Mouse (Mus musculus): ENCODE measurements at regions not wholly inside any gene's neighbourhood (a gene's known extent, or its start where the extent isn't known, plus 50 kb on each side); places are given as distances from the start of the nearest gene placed in this dataset.

DNA sequence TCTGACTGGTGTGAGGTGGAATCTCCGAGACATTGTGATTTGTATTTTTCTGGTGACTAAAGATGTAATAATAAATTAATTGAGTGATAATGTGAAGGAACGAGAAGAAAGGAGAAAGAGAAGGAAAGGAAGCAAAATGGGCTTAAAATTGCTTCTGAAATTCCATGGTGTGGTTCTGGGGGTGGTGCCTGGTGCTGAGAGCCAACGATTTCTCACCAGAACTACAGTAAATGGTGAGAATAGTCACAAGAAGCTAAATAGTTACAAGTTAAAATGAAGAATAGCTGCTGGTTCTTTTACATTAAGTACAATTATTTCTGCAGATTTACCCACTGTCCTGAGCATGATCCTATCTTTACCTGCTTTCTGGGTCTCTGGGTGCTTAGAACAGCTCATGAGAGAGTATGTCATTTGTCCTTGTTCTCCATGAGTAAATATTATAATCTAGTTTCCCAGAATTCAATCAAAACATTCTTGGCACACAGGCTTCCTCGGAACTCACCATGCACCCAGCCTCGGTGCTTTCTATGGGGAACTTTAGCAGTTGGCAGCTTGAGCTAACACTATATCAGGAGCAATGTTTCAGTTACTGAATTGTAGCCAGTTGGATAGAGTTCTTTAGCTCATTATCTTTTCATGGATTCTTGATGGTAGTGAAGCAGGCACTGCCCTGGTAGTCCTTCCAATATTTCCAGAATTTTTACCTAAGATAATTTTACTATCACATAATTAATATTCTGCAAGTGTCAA lies 1198.6 kb downstream of the Epha7 start:
- WGBS: 83% methylated on average over 5 of the region's 5 CpGs
- DNase-seq (ENCODE audit: low spot score): no peak
- ATAC-seq (ENCODE audit: low FRiP score): no peak

DNA sequence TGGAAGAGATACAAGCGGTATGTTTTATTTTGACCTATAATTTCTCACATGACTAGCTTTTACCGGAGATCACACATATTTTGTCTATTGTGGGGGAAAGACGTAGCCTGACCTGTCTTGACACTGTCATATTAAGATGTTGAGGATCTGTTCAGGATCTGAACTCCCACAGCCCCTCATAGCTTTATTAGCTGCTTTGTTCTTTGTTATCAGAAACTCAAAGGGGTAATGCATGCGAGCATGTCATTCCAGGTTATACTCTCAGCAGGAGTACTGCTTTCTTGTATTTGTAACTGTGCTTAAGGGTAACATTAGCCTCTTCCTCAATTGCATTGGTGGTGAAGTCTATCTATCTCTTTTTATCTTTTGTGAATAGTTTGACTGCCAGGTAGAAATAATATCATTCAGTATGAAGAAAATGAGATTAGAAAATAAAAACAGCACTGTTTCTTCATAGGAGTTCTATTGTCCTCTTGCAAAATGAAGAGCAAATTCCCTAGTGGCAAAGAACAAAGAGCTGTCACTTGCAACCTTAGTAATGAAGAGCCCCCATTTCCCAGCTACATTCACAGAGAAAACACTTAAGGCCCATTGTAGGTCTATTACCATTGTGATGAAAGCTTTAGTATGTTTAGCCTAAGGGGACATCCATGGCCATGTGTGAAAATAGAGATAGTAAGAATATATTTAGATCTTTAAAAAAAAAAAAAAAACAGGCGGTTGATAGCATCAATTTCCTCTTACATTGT lies 1226.7 kb downstream of the Epha7 start:
- DNase-seq (ENCODE audit: low spot score): no peak
- Histone ChIP-seq H3K4me3 (replicated peaks; ENCODE audit: low read length) (no peak overlapping the region), H3K27me3 (ENCODE audit: control insufficient read depth, insufficient read depth, low read length) (no peaks in the 10 kb centered on the region), H3K27ac (no peak overlapping the region), H3K4me1 (replicated peaks; ENCODE audit: control insufficient read depth, insufficient read depth, low read length) (no peaks in the 10 kb centered on the region), H3K4me2 (replicated peaks) (no peak overlapping the region), H3K9me3 (ENCODE audit: control insufficient read depth, low read length) (no peaks in the 10 kb centered on the region), H3K36me3 (replicated peaks; ENCODE audit: control insufficient read depth, insufficient read depth) (no peaks in the 10 kb centered on the region), H3K9ac (no peak overlapping the region)
- 43% methylated on average over 5 of the region's 5 CpGs for WGBS
- ATAC-seq (ENCODE audit: low FRiP score): no peak

More for the DNA sequence above, 1198.6 kb downstream of the Epha7 start:
- H3K4me2 ChIP-seq (replicated peaks): no peak overlapping the region
- H3K4me3 ChIP-seq (replicated peaks; ENCODE audit: low read length): no peak overlapping the region
- no peaks in the 10 kb centered on the region for H3K9me3 ChIP-seq (ENCODE audit: control insufficient read depth, low read length)
- no peaks in the 10 kb centered on the region for H3K27me3 ChIP-seq (ENCODE audit: control insufficient read depth, insufficient read depth, low read length)
- no peak overlapping the region for H3K27ac ChIP-seq
- H3K4me1 ChIP-seq (replicated peaks; ENCODE audit: control insufficient read depth, insufficient read depth, low read length): no peaks in the 10 kb centered on the region
- no peaks in the 10 kb centered on the region for H3K36me3 ChIP-seq (replicated peaks; ENCODE audit: control insufficient read depth, insufficient read depth)
- H3K9ac ChIP-seq: no peak overlapping the region

DNA sequence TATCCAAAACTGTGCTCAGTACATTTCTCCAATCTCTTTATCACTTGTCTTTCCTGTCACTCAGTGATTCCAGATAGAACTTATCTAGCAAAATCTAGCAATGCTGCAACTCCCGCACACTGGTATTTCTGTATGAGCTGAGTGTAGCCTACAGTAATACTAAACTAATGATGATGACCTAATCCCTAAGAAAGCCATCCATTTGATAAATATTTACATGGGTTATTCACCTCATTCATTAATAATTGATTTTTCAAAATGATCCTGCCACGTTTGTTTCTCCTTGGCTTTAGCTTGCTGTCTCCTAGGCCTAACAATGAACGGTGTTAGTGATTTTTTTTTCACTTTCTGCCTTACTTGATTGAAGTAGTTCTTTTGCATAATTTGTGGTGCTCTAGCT lies 1252.1 kb downstream of the Epha7 start:
- no peaks in the 10 kb centered on the region for H3K36me3 ChIP-seq (replicated peaks; ENCODE audit: control insufficient read depth, insufficient read depth)
- H3K27me3 ChIP-seq (ENCODE audit: control insufficient read depth, insufficient read depth, low read length): no peaks in the 10 kb centered on the region
- H3K4me1 ChIP-seq (replicated peaks; ENCODE audit: control insufficient read depth, insufficient read depth, low read length): no peaks in the 10 kb centered on the region
- H3K9ac ChIP-seq: no peak overlapping the region
- DNase-seq (ENCODE audit: low spot score) (no peak), ATAC-seq (ENCODE audit: low FRiP score) (no peak)
- 78% methylated on average over 3 of the region's 3 CpGs for WGBS
- no peaks in the 10 kb centered on the region for H3K9me3 ChIP-seq (ENCODE audit: control insufficient read depth, low read length)
- no peak overlapping the region for H3K4me3 ChIP-seq (replicated peaks; ENCODE audit: low read length)
- H3K27ac ChIP-seq: no peak overlapping the region
- H3K4me2 ChIP-seq (replicated peaks): no peak overlapping the region

DNA sequence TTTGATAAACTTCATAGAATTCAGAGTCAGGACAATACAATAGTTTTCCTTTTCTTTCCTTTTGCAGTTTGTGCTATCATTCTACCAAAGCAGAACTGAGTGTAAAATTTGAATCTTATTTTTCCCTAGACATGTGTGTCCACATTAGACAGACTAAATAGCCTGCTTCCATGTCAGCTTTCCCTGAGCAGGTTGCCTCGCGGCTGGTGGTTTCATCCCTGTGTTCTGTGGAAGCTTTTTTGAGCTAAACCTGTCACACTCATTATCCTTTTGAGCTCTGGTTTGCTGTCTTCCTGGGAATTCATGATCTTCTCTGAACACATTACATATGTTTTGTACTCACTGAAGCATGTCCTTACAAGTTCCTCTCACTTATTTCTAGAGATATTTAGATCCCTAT lies 1286.2 kb downstream of the Epha7 start:
- Histone ChIP-seq H3K27ac (no peak overlapping the region), H3K27me3 (ENCODE audit: control insufficient read depth, insufficient read depth, low read length) (no peaks in the 10 kb centered on the region), H3K4me2 (replicated peaks) (no peak overlapping the region), H3K4me1 (replicated peaks; ENCODE audit: control insufficient read depth, insufficient read depth, low read length) (no peaks in the 10 kb centered on the region), H3K9ac (no peak overlapping the region), H3K9me3 (ENCODE audit: control insufficient read depth, low read length) (no peaks in the 10 kb centered on the region), H3K36me3 (replicated peaks; ENCODE audit: control insufficient read depth, insufficient read depth) (no peaks in the 10 kb centered on the region), H3K4me3 (replicated peaks; ENCODE audit: low read length) (no peak overlapping the region)
- ATAC-seq (ENCODE audit: low FRiP score) (no peak), DNase-seq (ENCODE audit: low spot score) (no peak)
- 74% methylated on average over 2 of the region's 2 CpGs for WGBS

DNA sequence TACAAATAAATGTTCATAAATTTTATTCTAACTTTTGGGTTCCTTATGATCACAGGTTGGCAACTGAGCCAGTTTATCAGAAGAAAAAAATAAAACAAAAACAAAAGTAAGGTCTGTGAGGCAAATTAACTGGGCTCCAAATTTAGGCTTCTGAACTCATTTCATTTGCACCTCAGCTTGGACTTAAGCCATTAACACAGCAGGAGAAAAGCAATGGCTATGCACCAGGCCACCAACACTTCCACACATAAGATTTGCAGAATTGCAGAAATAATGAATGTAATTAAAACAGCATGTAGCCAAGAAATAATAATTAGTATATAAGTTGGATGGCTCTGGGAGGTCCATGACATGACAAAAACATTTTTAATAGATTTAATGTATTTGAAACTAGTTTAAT lies 1320.1 kb downstream of the Epha7 start:
- H3K27me3 ChIP-seq (ENCODE audit: control insufficient read depth, insufficient read depth, low read length): no peaks in the 10 kb centered on the region
- no peak overlapping the region for H3K4me2 ChIP-seq (replicated peaks)
- H3K9me3 ChIP-seq (ENCODE audit: control insufficient read depth, low read length): 0 out of 2 replicates have a peak, but pooled peaks cover 5% of the 10 kb centered on the region
- no peak overlapping the region for H3K27ac ChIP-seq
- H3K9ac ChIP-seq: no peak overlapping the region
- no peak for ATAC-seq (ENCODE audit: low FRiP score)
- DNase-seq (ENCODE audit: low spot score): peak; percentile 27
- H3K36me3 ChIP-seq (replicated peaks; ENCODE audit: control insufficient read depth, insufficient read depth): no peaks in the 10 kb centered on the region
- no peak overlapping the region for H3K4me3 ChIP-seq (replicated peaks; ENCODE audit: low read length)
- H3K4me1 ChIP-seq (replicated peaks; ENCODE audit: control insufficient read depth, insufficient read depth, low read length): no peaks in the 10 kb centered on the region
